9 mouse cellular contexts compared by ENCODE assay signal in genomic region chr6:137109811-137110777, GRCm38 (mm10).
A peak's percentile ranks its signal among the peaks of the same experiment; 100 is the strongest.
DNase-seq lines count a peak whose midpoint lies in the region; ATAC-seq and TF ChIP-seq lines count a peak whose summit lies in the region.
"Had no signal": no experiment of that assay in that cellular context is flagged by ENCODE, and none has a peak within 500 bp of the region (broad histone marks: within the 10 kb centered on the region; RNA-seq: fewer than 3 reads in every experiment).

No protein-coding gene starts in this region.

- ATAC-seq in limb, embryonic 14.5 days (ENCODE audit: low FRiP score, low read depth) = peak; percentile 79
- ATAC-seq: inflammation-experienced regulatory T-cells, adult 6 months had no signal

- 35% methylated on average over 20 of the region's 20 CpGs for WGBS in limb, embryonic 14.5 days

- no peaks in the 10 kb centered on the region for H3K27me3 ChIP-seq in limb, embryonic 14.5 days (ENCODE audit: control insufficient read depth, insufficient read depth, low read length)

- no peaks in the 10 kb centered on the region for H3K36me3 ChIP-seq in limb, embryonic 14.5 days (ENCODE audit: control insufficient read depth, insufficient read depth, low read length)

- H3K9me3 ChIP-seq in limb, embryonic 14.5 days (ENCODE audit: control insufficient read depth, low read length) = no peaks in the 10 kb centered on the region

- peak overlapping the region; percentile 81 for H3K27ac ChIP-seq in limb, embryonic 14.5 days (replicated peaks; ENCODE audit: low read depth, low read length)

- no peak for TF ChIP-seq POLR2A in limb, embryonic 14.5 days (IDR thresholded peaks at IDR 0.05; ENCODE audit: borderline replicate concordance, extremely low read depth, insufficient read depth, insufficient read length)

- H3K4me2 ChIP-seq in limb, embryonic 14.5 days (replicated peaks; ENCODE audit: low read depth, low read length, severe bottlenecking) = peak overlapping the region; percentile 34

- peak overlapping the region; percentile 12; the same call in 1 of the 2 replicates for H3K9ac ChIP-seq in limb, embryonic 14.5 days (ENCODE audit: low read depth, low read length, severe bottlenecking)

- H3K4me3 ChIP-seq in limb, embryonic 14.5 days (replicated peaks; ENCODE audit: low read length) = no peak overlapping the region

- peak; percentile 91 to 92 for DNase-seq in adrenal gland, adult (ENCODE audit: inconsistent age in 2 of 2, low spot score in 1 of 2)
- DNase-seq in adrenal gland, postnatal 4 days (ENCODE audit: low spot score in 2 of 2) = no peak
- DNase-seq in testis, postnatal 14 days (ENCODE audit: low spot score) = peak; percentile 55
- no peak for DNase-seq in testis, postnatal 10 days (ENCODE audit: low spot score)
- DNase-seq in limb, embryonic 14.5 days (ENCODE audit: low spot score) = peak; percentile 81
- DNase-seq in left cerebral cortex, postnatal 36 days (ENCODE audit: low spot score in 2 of 2) = no peak
- no peak for DNase-seq in neural tube, embryonic 10.5 days (ENCODE audit: extremely low spot score, low spot score)
- DNase-seq in frontal cortex, adult 2 months (ENCODE audit: extremely low spot score in 1 of 2, low spot score in 1 of 2) = no peak

- intact Hi-C loops in left cerebral cortex, postnatal 36 days (cut with DNase I) = no loop called here

- peaks cover 27% of the 10 kb centered on the region for H3K4me1 ChIP-seq in limb, embryonic 14.5 days (ENCODE audit: control insufficient read depth, insufficient read depth, low read length)

Comparison
In these comparisons a context has a peak if more than half of its experiments do, and no peak if none do; other contexts are left out.
1. DNase-seq: peak in adrenal gland, adult (2 of 2), testis, postnatal 14 days (single experiment) and limb, embryonic 14.5 days (single experiment); none in adrenal gland, postnatal 4 days (0 of 2), testis, postnatal 10 days (single experiment), left cerebral cortex, postnatal 36 days (0 of 2), neural tube, embryonic 10.5 days (single experiment) and frontal cortex, adult 2 months (0 of 2).